Mouse (Mus musculus) E14TG2a.4 (cell line): ENCODE measurements around the gene Tmem270.

Experiments
- CTCF ChIP-seq: conservative IDR thresholded peaks from 2 replicates; pipeline ENCODE4 v1.5.1; 2014; ENCODE audit warnings: low read length
- NANOG ChIP-seq: IDR thresholded peaks from 2 replicates; pipeline ENCODE4 v1.6.1; 2014; ENCODE audit warnings: borderline replicate concordance, low read length, mixed read lengths
- POU5F1 ChIP-seq: IDR thresholded peaks from 2 replicates; pipeline ENCODE4 v1.6.1; 2014; ENCODE audit warnings: low read length, borderline replicate concordance

GRCm38 (mm10) chr5:134873034-134873433 is 33.5 kb downstream of the Tmem270 start:
- TF ChIP-seq CTCF (no peak), NANOG (no peak), POU5F1 (no peak)
